Mouse (Mus musculus): Measurements from ENCODE around the gene Gsap. TPM values are rescaled to one million over a fixed set of nuclear protein-coding genes. Genes with fewer than 3 reads are reported as not detected.
"Not testable (repeated sequence)": the region's sequence is repeated elsewhere in the genome, so short reads cannot be mapped to it uniquely, and the experiment has no call there.

Gsap gene
- polyA plus RNA-seq, 1 experiment from 2014 or later, result 1.4 TPM

- H3K9ac ChIP-seq (ENCODE audit: low read length); H3K4me2 ChIP-seq (replicated peaks; ENCODE audit: low read depth); H3K27ac ChIP-seq (replicated peaks); H3K9me3 ChIP-seq (ENCODE audit: control insufficient read depth, low read length); H3K4me1 ChIP-seq (replicated peaks; ENCODE audit: control insufficient read depth, insufficient read depth); ATAC-seq (ENCODE audit: low FRiP score, low TSS enrichment); H3K4me3 ChIP-seq (ENCODE audit: low read depth, low read length); H3K27me3 ChIP-seq (ENCODE audit: control insufficient read depth, insufficient read depth, low read length); DNase-seq (ENCODE audit: low spot score); H3K36me3 ChIP-seq (ENCODE audit: control insufficient read depth, insufficient read depth, low read length): not testable (repeated sequence)
- WGBS, result 47% methylated on average over 2 of the region's 2 CpGs
- peak; percentile 67 for TF ChIP-seq CTCF (IDR thresholded peaks at IDR 0.05; ENCODE audit: low read depth)
These were observed 91.6 kb downstream of the Gsap start for GRCm38 (mm10) chr5:21277685-21278084.

- no peak for DNase-seq (ENCODE audit: low spot score)
- Histone ChIP-seq H3K36me3 (ENCODE audit: control insufficient read depth, insufficient read depth, low read length) (no peaks in the 10 kb centered on the region), H3K27me3 (ENCODE audit: control insufficient read depth, insufficient read depth, low read length) (no peaks in the 10 kb centered on the region), H3K4me1 (replicated peaks; ENCODE audit: control insufficient read depth, insufficient read depth) (no peaks in the 10 kb centered on the region), H3K9me3 (ENCODE audit: control insufficient read depth, low read length) (no peaks in the 10 kb centered on the region), H3K27ac (replicated peaks) (no peak overlapping the region), H3K4me2 (replicated peaks; ENCODE audit: low read depth) (no peak overlapping the region), H3K9ac (ENCODE audit: low read length) (no peak overlapping the region), H3K4me3 (ENCODE audit: low read depth, low read length) (no peak overlapping the region)
- TF ChIP-seq EP300 (optimal IDR thresholded peaks at IDR 0.05), result no peak
- TF ChIP-seq CTCF (IDR thresholded peaks at IDR 0.05; ENCODE audit: low read depth), result no peak
- WGBS, result 82% methylated on average over 12 of the region's 12 CpGs
- ATAC-seq (ENCODE audit: low FRiP score, low TSS enrichment), result no peak
These were observed 97.5 kb downstream of the Gsap start for GRCm38 (mm10) chr5:21283356-21284062.

GRCm38 (mm10) chr5:21288658-21289435 is 102.8 kb downstream of the Gsap start:
- 46% methylated on average over 7 of the region's 7 CpGs for WGBS
- no peaks in the 10 kb centered on the region for H3K27me3 ChIP-seq (ENCODE audit: control insufficient read depth, insufficient read depth, low read length)
- ATAC-seq (ENCODE audit: low FRiP score, low TSS enrichment) (0 out of 2 replicates have a peak, but pooled peaks have one; percentile 54), DNase-seq (ENCODE audit: low spot score) (no peak)
- no peak overlapping the region for H3K4me3 ChIP-seq (ENCODE audit: low read depth, low read length)
- H3K36me3 ChIP-seq (ENCODE audit: control insufficient read depth, insufficient read depth, low read length), result no peaks in the 10 kb centered on the region
- H3K9ac ChIP-seq (ENCODE audit: low read length), result no peak overlapping the region
- H3K27ac ChIP-seq (replicated peaks), result no peak overlapping the region
- no peaks in the 10 kb centered on the region for H3K9me3 ChIP-seq (ENCODE audit: control insufficient read depth, low read length)
- TF ChIP-seq CTCF (IDR thresholded peaks at IDR 0.05; ENCODE audit: low read depth), result no peak
- TF ChIP-seq EP300 (optimal IDR thresholded peaks at IDR 0.05), result no peak
- H3K4me2 ChIP-seq (replicated peaks; ENCODE audit: low read depth), result no peak overlapping the region
- H3K4me1 ChIP-seq (replicated peaks; ENCODE audit: control insufficient read depth, insufficient read depth), result no peaks in the 10 kb centered on the region

GRCm38 (mm10) chr5:21290594-21290993 is 104.5 kb downstream of the Gsap start:
- TF ChIP-seq EP300 (optimal IDR thresholded peaks at IDR 0.05) (no peak), CTCF (IDR thresholded peaks at IDR 0.05; ENCODE audit: low read depth) (no peak)
- H3K4me2 ChIP-seq (replicated peaks; ENCODE audit: low read depth), result no peak overlapping the region
- H3K36me3 ChIP-seq (ENCODE audit: control insufficient read depth, insufficient read depth, low read length), result no peaks in the 10 kb centered on the region
- H3K4me3 ChIP-seq (ENCODE audit: low read depth, low read length), result no peak overlapping the region
- no peak overlapping the region for H3K27ac ChIP-seq (replicated peaks)
- no peaks in the 10 kb centered on the region for H3K4me1 ChIP-seq (replicated peaks; ENCODE audit: control insufficient read depth, insufficient read depth)
- H3K9me3 ChIP-seq (ENCODE audit: control insufficient read depth, low read length), result no peaks in the 10 kb centered on the region
- no peak for DNase-seq (ENCODE audit: low spot score)
- H3K27me3 ChIP-seq (ENCODE audit: control insufficient read depth, insufficient read depth, low read length), result no peaks in the 10 kb centered on the region
- WGBS, result 53% methylated on average over 8 of the region's 8 CpGs
- no peak for ATAC-seq (ENCODE audit: low FRiP score, low TSS enrichment)
- H3K9ac ChIP-seq (ENCODE audit: low read length), result no peak overlapping the region

- TF ChIP-seq EP300 (optimal IDR thresholded peaks at IDR 0.05) (no peak), CTCF (IDR thresholded peaks at IDR 0.05; ENCODE audit: low read depth) (no peak)
- Histone ChIP-seq H3K27ac (replicated peaks) (no peak overlapping the region), H3K9me3 (ENCODE audit: control insufficient read depth, low read length) (no peaks in the 10 kb centered on the region), H3K4me3 (ENCODE audit: low read depth, low read length) (no peak overlapping the region), H3K36me3 (ENCODE audit: control insufficient read depth, insufficient read depth, low read length) (no peaks in the 10 kb centered on the region), H3K4me1 (replicated peaks; ENCODE audit: control insufficient read depth, insufficient read depth) (no peaks in the 10 kb centered on the region), H3K27me3 (ENCODE audit: control insufficient read depth, insufficient read depth, low read length) (no peaks in the 10 kb centered on the region), H3K9ac (ENCODE audit: low read length) (no peak overlapping the region), H3K4me2 (replicated peaks; ENCODE audit: low read depth) (no peak overlapping the region)
- no peak for ATAC-seq (ENCODE audit: low FRiP score, low TSS enrichment)
- DNase-seq (ENCODE audit: low spot score), result no peak
- 77% methylated on average over 8 of the region's 8 CpGs for WGBS
These were observed 109.6 kb downstream of the Gsap start for GRCm38 (mm10) chr5:21295683-21296082.
